Mouse (Mus musculus) gastrocnemius, adult 2 months (tissue): ENCODE measurements around the gene Gm13275. TPM values are rescaled to one million over a fixed set of nuclear protein-coding genes. Genes with fewer than 3 reads are reported as not detected.
"Not testable (repeated sequence)": the region's sequence is repeated elsewhere in the genome, so short reads cannot be mapped to it uniquely, and the experiment has no call there.

Source experiments
- DNase-seq: peaks from one replicate; pipeline ENCODE4 v3.0.0; 2022
- H3K27ac ChIP-seq: fragments of 200-600 bp; 2 replicates; pipeline ENCODE4 v1.8.1; 2022; ENCODE audit warnings: mild to moderate bottlenecking
- H3K4me3 ChIP-seq: fragments of 200-600 bp; 2 replicates; pipeline ENCODE4 v1.8.1; 2022; ENCODE audit warnings: mild to moderate bottlenecking, moderate library complexity
- CTCF ChIP-seq: fragments of 200-600 bp; IDR thresholded peaks from 2 replicates; pipeline ENCODE4 v1.8.1; 2022; ENCODE audit warnings: antibody characterized with exemption, mild to moderate bottlenecking, moderate library complexity
- intact Hi-C: fragments of 180-260 bp; cut with DNase I; formaldehyde crosslinking; loops from one replicate; pipeline ENCODE4 v1.15.1; 2025
- total RNA-seq, 2 experiments: library from RNA; stranded (reverse); gene quantifications; 2 replicates each; pipeline ENCODE4 v1.2.3; 2021

Gm13275 gene
- total RNA-seq, 2 experiments from 2014 or later = not detected

DNA sequence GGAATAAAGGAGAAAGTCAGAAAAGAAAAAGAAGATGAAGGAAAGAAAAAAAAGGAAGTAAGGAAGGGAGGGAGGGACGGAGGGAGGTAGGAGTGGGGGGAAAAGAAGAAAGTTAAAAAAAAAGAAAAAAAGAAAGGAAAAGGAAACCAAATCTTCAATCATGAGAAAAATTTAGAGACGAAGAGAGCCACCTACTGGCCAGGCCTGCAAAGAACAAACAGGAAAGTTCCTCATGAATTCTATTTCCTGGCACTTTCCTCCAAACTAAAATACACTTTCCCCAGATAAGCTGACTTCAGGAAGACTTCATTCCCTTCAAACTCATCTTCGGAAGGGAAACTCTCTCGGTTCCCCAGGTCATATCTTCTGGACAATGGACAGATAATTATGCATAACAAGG is 36.2 kb downstream of the Gm13275 start:
- TF ChIP-seq CTCF = peak; percentile 57
- intact Hi-C loops = no loop called here
- DNase-seq = no peak
- Histone ChIP-seq H3K27ac (no peak overlapping the region), H3K4me3 (no peak overlapping the region)

DNA sequence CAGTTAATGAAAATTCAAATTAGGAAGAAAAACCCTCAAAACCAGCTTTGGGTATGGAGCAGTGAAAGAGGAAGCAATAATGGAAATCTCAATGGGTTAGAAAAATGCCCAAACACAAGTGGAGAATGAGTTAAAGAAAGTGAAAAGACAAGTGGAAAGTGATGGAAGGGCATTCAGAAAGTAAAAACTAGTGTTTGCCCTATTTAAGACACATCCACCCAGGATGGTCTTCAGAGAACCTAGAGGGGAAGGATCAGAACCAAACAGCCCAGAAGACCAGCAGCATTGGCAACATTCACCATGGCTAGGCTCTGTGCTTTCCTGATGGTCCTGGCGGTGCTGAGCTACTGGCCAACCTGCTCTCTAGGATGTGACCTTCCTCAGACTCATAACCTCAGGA is 40.9 kb downstream of the Gm13275 start, which contains the start of gene Ifna5:
Gene Ifna5, plus strand, starts transcription at position 301 of the 400 bp plus-strand sequence.
- H3K27ac ChIP-seq, H3K4me3 ChIP-seq, DNase-seq, intact Hi-C loops: not testable (repeated sequence)

DNA sequence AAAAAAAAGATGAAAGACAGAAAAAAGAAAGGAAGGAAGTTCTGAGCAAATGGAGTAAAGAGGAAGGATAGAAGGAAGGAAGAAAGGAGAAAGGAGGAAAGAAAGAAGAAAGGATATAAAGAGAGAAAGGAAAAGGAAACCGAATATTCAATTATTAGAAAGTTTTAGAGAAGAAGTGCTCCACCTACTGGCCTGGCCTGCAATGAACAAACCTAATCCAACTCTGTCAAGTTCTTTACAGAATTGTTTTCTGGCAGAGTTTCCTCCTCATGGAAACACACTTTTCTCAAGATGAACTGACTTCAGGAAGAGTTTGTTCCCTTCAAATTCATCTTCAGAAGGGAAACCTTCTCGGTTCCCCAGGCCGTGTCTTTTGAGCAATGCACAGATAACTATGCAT is 44.5 kb downstream of the Gm13275 start:
- DNase-seq = no peak
- peak; percentile 57 for TF ChIP-seq CTCF
- intact Hi-C loops = no loop called here
- no peak overlapping the region for H3K27ac ChIP-seq
- no peak overlapping the region for H3K4me3 ChIP-seq

DNA sequence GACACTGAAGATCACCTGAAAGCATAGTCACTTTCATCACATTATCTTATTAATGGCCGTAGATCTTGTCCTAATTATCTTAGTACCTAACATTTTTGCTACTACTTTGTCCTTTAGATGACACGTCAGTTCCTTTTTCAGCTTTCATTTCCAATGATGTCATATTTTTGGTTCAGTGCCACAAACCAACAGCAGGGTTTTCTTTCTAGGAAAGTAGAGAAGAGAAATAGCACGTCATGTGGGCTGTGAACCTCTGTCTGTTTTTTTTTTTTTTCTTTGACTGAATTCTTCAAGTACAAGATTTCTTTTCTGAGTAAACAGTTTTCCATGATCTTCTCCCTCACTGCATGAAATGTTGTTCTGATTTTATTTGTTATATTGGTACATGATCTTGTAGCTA is 45.8 kb downstream of the Gm13275 start:
- intact Hi-C loops = no loop called here
- TF ChIP-seq CTCF = no peak
- H3K27ac ChIP-seq = no peak overlapping the region
- no peak overlapping the region for H3K4me3 ChIP-seq
- DNase-seq = no peak

DNA sequence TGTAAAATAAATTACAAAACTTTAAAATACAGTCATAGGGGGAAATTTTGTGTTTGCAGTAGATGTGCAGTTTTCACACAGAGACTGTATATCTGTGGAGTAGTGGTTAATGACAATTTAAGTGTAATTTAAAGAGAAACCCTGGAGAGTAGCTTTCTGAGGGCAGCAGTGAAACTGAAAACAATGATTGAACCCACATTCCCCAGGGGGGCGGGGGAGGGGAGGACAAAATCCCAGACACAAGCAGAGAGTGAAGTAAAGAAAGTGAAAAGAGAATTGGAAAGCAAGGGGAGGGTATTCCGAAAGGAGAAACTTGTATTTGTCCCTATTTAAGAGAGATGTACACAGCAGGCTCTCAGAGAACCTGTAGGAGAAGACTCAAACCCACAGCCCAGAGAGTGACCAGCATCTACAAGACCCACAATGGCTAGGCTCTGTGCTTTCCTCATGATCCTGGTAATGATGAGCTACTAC is 47.2 kb downstream of the Gm13275 start, which contains the start of gene Ifna4:
Gene Ifna4, plus strand, starts transcription at position 424 of the 474 bp plus-strand sequence.
- no peak for DNase-seq
- no peak within 1 kb of the TSS for H3K27ac ChIP-seq
- H3K4me3 ChIP-seq = no peak within 1 kb of the TSS
- no peak for TF ChIP-seq CTCF
- intact Hi-C loops = no loop called here

Other genes with a start within 250 kb of the Gm13275 start
- gene Ifna15, start 236.2 kb upstream of the Gm13275 start, total RNA-seq = not detected
- not detected for gene Ifna14, start 222.7 kb upstream of the Gm13275 start, total RNA-seq
- gene Ifna9, start 202.1 kb upstream of the Gm13275 start, total RNA-seq = not detected
- not detected for gene Ifna12, start 191.1 kb upstream of the Gm13275 start, total RNA-seq
- gene C87499, start 160.1 kb upstream of the Gm13275 start, total RNA-seq = not detected
- not detected for gene Ifna13, start 150.0 kb upstream of the Gm13275 start, total RNA-seq
- not detected for gene Ifna16, start 117.6 kb upstream of the Gm13275 start, total RNA-seq
- not detected for gene Ifna2, start 110.6 kb upstream of the Gm13275 start, total RNA-seq
- not detected for gene Ifnab, start 103.1 kb upstream of the Gm13275 start, total RNA-seq
- gene Gm26566, start 72.7 kb upstream of the Gm13275 start, total RNA-seq = under 1 TPM; 0.22 to 0.48 TPM
- 10 to 100 TPM; 51.6 to 58.9 TPM for gene Klhl9, start 72.0 kb upstream of the Gm13275 start, total RNA-seq
- not detected for gene Gm13271, start 39.6 kb upstream of the Gm13275 start, total RNA-seq
- not detected for gene Gm13283, start 34.4 kb upstream of the Gm13275 start, total RNA-seq
- gene Gm13290, start 20.7 kb upstream of the Gm13275 start, total RNA-seq = not detected
- not detected for gene Gm13289, start 17.6 kb upstream of the Gm13275 start, total RNA-seq
- gene Gm13272, start 14.6 kb upstream of the Gm13275 start, total RNA-seq = not detected
- gene Ifnz, start 12.4 kb upstream of the Gm13275 start, total RNA-seq = not detected
- not detected for gene Gm13276, start 8.8 kb upstream of the Gm13275 start, total RNA-seq
- gene Gm13277, start 5.9 kb upstream of the Gm13275 start, total RNA-seq = not detected
- not detected for gene Gm13278, start 2.9 kb upstream of the Gm13275 start, total RNA-seq
- gene Gm13279, start 2.9 kb downstream of the Gm13275 start, total RNA-seq = not detected
- gene Gm13285, start 5.2 kb downstream of the Gm13275 start, total RNA-seq = not detected
- gene Gm13287, start 8.8 kb downstream of the Gm13275 start, total RNA-seq = not detected
- gene Gm13288, start 11.0 kb downstream of the Gm13275 start, total RNA-seq = not detected
- gene Ifna7, start 21.7 kb downstream of the Gm13275 start, total RNA-seq = not detected
- not detected for gene Ifna11, start 25.5 kb downstream of the Gm13275 start, total RNA-seq
- gene Ifna6, start 32.9 kb downstream of the Gm13275 start, total RNA-seq = not detected
- not detected for gene Ifna5, start 41.0 kb downstream of the Gm13275 start, total RNA-seq
- gene Ifna4, start 47.4 kb downstream of the Gm13275 start, total RNA-seq = not detected
- gene Ifna1, start 55.6 kb downstream of the Gm13275 start, total RNA-seq = not detected
- not detected for gene Ifne, start 85.7 kb downstream of the Gm13275 start, total RNA-seq